Mouse (Mus musculus) small intestine, adult 2 months (tissue): ENCODE data around the gene Arsg.

Experiments used
- CTCF ChIP-seq: fragments of 200-500 bp; IDR thresholded peaks from 2 replicates; pipeline ENCODE4 v1.5.1; 2012; ENCODE audit warnings: low read depth, mild to moderate bottlenecking, control low read depth, inconsistent platforms, low read length, moderate library complexity, mixed read lengths; ENCODE audit not compliant: insufficient replicate concordance, insufficient read length; ENCODE audit errors: extremely low read depth
- POLR2A ChIP-seq: fragments of 200-500 bp; IDR thresholded peaks from 2 replicates; pipeline ENCODE4 v1.6.1; 2012; ENCODE audit warnings: low read depth, mild to moderate bottlenecking, control low read depth, inconsistent platforms, low read length, moderate library complexity

- TF ChIP-seq CTCF: no peak
- TF ChIP-seq POLR2A: no peak
Observed at GRCm38 (mm10) chr11:109491844-109492243, 18.7 kb downstream of the Arsg start.
